Mouse (Mus musculus) kidney, adult 2 months (tissue): Measurements from ENCODE around the gene Axin1.

ENCODE experiments used
- CTCF ChIP-seq: fragments of 200-500 bp; conservative IDR thresholded peaks from 2 replicates; pipeline ENCODE4 v1.5.1; 2011; ENCODE audit warnings: low read depth, mild to moderate bottlenecking, control low read depth, low read length, moderate library complexity, mixed read lengths; ENCODE audit not compliant: insufficient read depth, insufficient read length
- POLR2A ChIP-seq: fragments of 200-500 bp; IDR thresholded peaks from one replicate; pipeline ENCODE4 v1.6.1; 2011; ENCODE audit warnings: low read depth, low read length, control low read depth

- TF ChIP-seq CTCF (no peak), POLR2A (no peak)
These were observed 66.3 kb downstream of the Axin1 start for GRCm38 (mm10) chr17:26204766-26205165.
